Mouse (Mus musculus): ENCODE results near the gene Psg20. TPM values are rescaled to one million over a fixed set of nuclear protein-coding genes. Genes with fewer than 3 reads are reported as not detected.
"Not testable (repeated sequence)": the region's sequence is repeated elsewhere in the genome, so short reads cannot be mapped to it uniquely, and the experiment has no call there.

Gene Psg20
- polyA plus RNA-seq (2014; fragmentation: Nextera tagmentation; extraction: Ambion mirVana), result not detected in 2 replicates

GRCm38 (mm10) chr7:18686085-18686484 is at the start of gene Psg20:
Psg20 (minus strand) TSS chr7:18686185.
- ATAC-seq (ENCODE audit: insufficient number of reproducible peaks, insufficient read depth, low FRiP score, low read depth), result no peak
- no peaks in the 10 kb centered on the region for H3K9me3 ChIP-seq (ENCODE audit: control insufficient read depth, low read length)
- no peak within 1 kb of the TSS for H3K27ac ChIP-seq (replicated peaks in 1 of 2; ENCODE audit: control insufficient read depth in 1 of 2, insufficient read depth in 1 of 2, low read depth in 2 of 2, low read length in 2 of 2)
- H3K4me3 ChIP-seq (ENCODE audit: control insufficient read depth in 1 of 2, insufficient read depth in 1 of 2, low read depth in 1 of 2, low read length in 2 of 2), result no peak within 1 kb of the TSS
- 61% methylated on average over 2 of the region's 2 CpGs for WGBS
- H3K27me3 ChIP-seq (ENCODE audit: control insufficient read depth, insufficient read depth, low read length), result no peaks in the 10 kb centered on the region
- H3K4me1 ChIP-seq (ENCODE audit: control insufficient read depth in 2 of 2, insufficient read depth in 2 of 2, low read length in 2 of 2), result no peaks in the 10 kb centered on the region
- H3K36me3 ChIP-seq (ENCODE audit: control insufficient read depth, insufficient read depth, low read length), result no peaks in the 10 kb centered on the region
- H3K9ac ChIP-seq (ENCODE audit: low read length), result no peak within 1 kb of the TSS
- no peak within 1 kb of the TSS for H3K4me2 ChIP-seq (ENCODE audit: low read length)

GRCm38 (mm10) chr7:18734451-18734850 is 48.5 kb upstream of the Psg20 start:
- ATAC-seq (ENCODE audit: insufficient number of reproducible peaks, insufficient read depth, low FRiP score, low read depth), result no peak
- no peak overlapping the region for H3K4me2 ChIP-seq (ENCODE audit: low read length)
- H3K27ac ChIP-seq (replicated peaks in 1 of 2; ENCODE audit: control insufficient read depth in 1 of 2, insufficient read depth in 1 of 2, low read depth in 2 of 2, low read length in 2 of 2), result no peak overlapping the region
- H3K4me1 ChIP-seq (ENCODE audit: control insufficient read depth in 2 of 2, insufficient read depth in 2 of 2, low read length in 2 of 2), result no peaks in the 10 kb centered on the region
- WGBS, result 65% methylated on average over 1 of the region's 1 CpGs
- H3K36me3 ChIP-seq (ENCODE audit: control insufficient read depth, insufficient read depth, low read length), result no peaks in the 10 kb centered on the region
- H3K9me3 ChIP-seq (ENCODE audit: control insufficient read depth, low read length), result no peaks in the 10 kb centered on the region
- no peaks in the 10 kb centered on the region for H3K27me3 ChIP-seq (ENCODE audit: control insufficient read depth, insufficient read depth, low read length)
- no peak overlapping the region for H3K4me3 ChIP-seq (ENCODE audit: control insufficient read depth in 1 of 2, insufficient read depth in 1 of 2, low read depth in 1 of 2, low read length in 2 of 2)
- H3K9ac ChIP-seq (ENCODE audit: low read length), result no peak overlapping the region

- no peaks in the 10 kb centered on the region for H3K4me1 ChIP-seq (ENCODE audit: control insufficient read depth in 2 of 2, insufficient read depth in 2 of 2, low read length in 2 of 2)
- no peaks in the 10 kb centered on the region for H3K27me3 ChIP-seq (ENCODE audit: control insufficient read depth, insufficient read depth, low read length)
- no peak overlapping the region for H3K4me3 ChIP-seq (ENCODE audit: control insufficient read depth in 1 of 2, insufficient read depth in 1 of 2, low read depth in 1 of 2, low read length in 2 of 2)
- H3K4me2 ChIP-seq (ENCODE audit: low read length), result no peak overlapping the region
- no peaks in the 10 kb centered on the region for H3K9me3 ChIP-seq (ENCODE audit: control insufficient read depth, low read length)
- no peak overlapping the region for H3K9ac ChIP-seq (ENCODE audit: low read length)
- no peak for ATAC-seq (ENCODE audit: insufficient number of reproducible peaks, insufficient read depth, low FRiP score, low read depth)
- H3K27ac ChIP-seq (replicated peaks in 1 of 2; ENCODE audit: control insufficient read depth in 1 of 2, insufficient read depth in 1 of 2, low read depth in 2 of 2, low read length in 2 of 2), result no peak overlapping the region
- no peaks in the 10 kb centered on the region for H3K36me3 ChIP-seq (ENCODE audit: control insufficient read depth, insufficient read depth, low read length)
Measured at GRCm38 (mm10) chr7:18733111-18733510, 47.1 kb upstream of the Psg20 start.

- Histone ChIP-seq H3K4me1 (ENCODE audit: control insufficient read depth in 2 of 2, insufficient read depth in 2 of 2, low read length in 2 of 2) (no peaks in the 10 kb centered on the region), H3K27ac (replicated peaks in 1 of 2; ENCODE audit: control insufficient read depth in 1 of 2, insufficient read depth in 1 of 2, low read depth in 2 of 2, low read length in 2 of 2) (no peak overlapping the region), H3K36me3 (ENCODE audit: control insufficient read depth, insufficient read depth, low read length) (no peaks in the 10 kb centered on the region), H3K27me3 (ENCODE audit: control insufficient read depth, insufficient read depth, low read length) (no peaks in the 10 kb centered on the region), H3K9me3 (ENCODE audit: control insufficient read depth, low read length) (no peaks in the 10 kb centered on the region), H3K4me3 (ENCODE audit: control insufficient read depth in 1 of 2, insufficient read depth in 1 of 2, low read depth in 1 of 2, low read length in 2 of 2) (no peak overlapping the region), H3K9ac (ENCODE audit: low read length) (no peak overlapping the region), H3K4me2 (ENCODE audit: low read length) (no peak overlapping the region)
- ATAC-seq (ENCODE audit: insufficient number of reproducible peaks, insufficient read depth, low FRiP score, low read depth), result no peak
- 59% methylated on average over 1 of the region's 1 CpGs for WGBS
Measured at GRCm38 (mm10) chr7:18728391-18728790, 42.4 kb upstream of the Psg20 start.

GRCm38 (mm10) chr7:18725931-18726330 is 39.9 kb upstream of the Psg20 start:
- not testable (repeated sequence) for H3K36me3 ChIP-seq (ENCODE audit: control insufficient read depth, insufficient read depth, low read length); H3K27ac ChIP-seq (replicated peaks in 1 of 2; ENCODE audit: control insufficient read depth in 1 of 2, insufficient read depth in 1 of 2, low read depth in 2 of 2, low read length in 2 of 2); H3K4me2 ChIP-seq (ENCODE audit: low read length); H3K4me1 ChIP-seq (ENCODE audit: control insufficient read depth in 2 of 2, insufficient read depth in 2 of 2, low read length in 2 of 2); H3K9ac ChIP-seq (ENCODE audit: low read length); H3K4me3 ChIP-seq (ENCODE audit: control insufficient read depth in 1 of 2, insufficient read depth in 1 of 2, low read depth in 1 of 2, low read length in 2 of 2); H3K9me3 ChIP-seq (ENCODE audit: control insufficient read depth, low read length); ATAC-seq (ENCODE audit: insufficient number of reproducible peaks, insufficient read depth, low FRiP score, low read depth); H3K27me3 ChIP-seq (ENCODE audit: control insufficient read depth, insufficient read depth, low read length)

- no peaks in the 10 kb centered on the region for H3K4me1 ChIP-seq (ENCODE audit: control insufficient read depth in 2 of 2, insufficient read depth in 2 of 2, low read length in 2 of 2)
- H3K27me3 ChIP-seq (ENCODE audit: control insufficient read depth, insufficient read depth, low read length), result no peaks in the 10 kb centered on the region
- no peaks in the 10 kb centered on the region for H3K9me3 ChIP-seq (ENCODE audit: control insufficient read depth, low read length)
- H3K9ac ChIP-seq (ENCODE audit: low read length), result no peak overlapping the region
- WGBS, result 72% methylated on average over 6 of the region's 6 CpGs
- H3K27ac ChIP-seq (replicated peaks in 1 of 2; ENCODE audit: control insufficient read depth in 1 of 2, insufficient read depth in 1 of 2, low read depth in 2 of 2, low read length in 2 of 2), result no peak overlapping the region
- H3K4me3 ChIP-seq (ENCODE audit: control insufficient read depth in 1 of 2, insufficient read depth in 1 of 2, low read depth in 1 of 2, low read length in 2 of 2), result no peak overlapping the region
- ATAC-seq (ENCODE audit: insufficient number of reproducible peaks, insufficient read depth, low FRiP score, low read depth), result no peak
- H3K4me2 ChIP-seq (ENCODE audit: low read length), result no peak overlapping the region
- H3K36me3 ChIP-seq (ENCODE audit: control insufficient read depth, insufficient read depth, low read length), result no peaks in the 10 kb centered on the region
Measured at GRCm38 (mm10) chr7:18724001-18724400, 38.0 kb upstream of the Psg20 start.

GRCm38 (mm10) chr7:18717790-18718189 is 31.8 kb upstream of the Psg20 start, which contains the start of gene Psg22:
Psg22 (plus strand) TSS chr7:18718090.
- H3K36me3 ChIP-seq (ENCODE audit: control insufficient read depth, insufficient read depth, low read length), result no peaks in the 10 kb centered on the region
- WGBS, result 46% methylated on average over 2 of the region's 2 CpGs

GRCm38 (mm10) chr7:18715546-18715945 is 29.6 kb upstream of the Psg20 start:
- 60% methylated on average over 4 of the region's 4 CpGs for WGBS
- ATAC-seq (ENCODE audit: insufficient number of reproducible peaks, insufficient read depth, low FRiP score, low read depth), result no peak
- H3K9me3 ChIP-seq (ENCODE audit: control insufficient read depth, low read length), result no peaks in the 10 kb centered on the region

More at GRCm38 (mm10) chr7:18717790-18718189, 31.8 kb upstream of the Psg20 start, which contains the start of gene Psg22:
- no peak for ATAC-seq (ENCODE audit: insufficient number of reproducible peaks, insufficient read depth, low FRiP score, low read depth)
- Histone ChIP-seq H3K27ac (replicated peaks in 1 of 2; ENCODE audit: control insufficient read depth in 1 of 2, insufficient read depth in 1 of 2, low read depth in 2 of 2, low read length in 2 of 2) (no peak within 1 kb of the TSS), H3K4me3 (ENCODE audit: control insufficient read depth in 1 of 2, insufficient read depth in 1 of 2, low read depth in 1 of 2, low read length in 2 of 2) (no peak within 1 kb of the TSS), H3K4me1 (ENCODE audit: control insufficient read depth in 2 of 2, insufficient read depth in 2 of 2, low read length in 2 of 2) (no peaks in the 10 kb centered on the region), H3K4me2 (ENCODE audit: low read length) (no peak within 1 kb of the TSS), H3K9ac (ENCODE audit: low read length) (no peak within 1 kb of the TSS), H3K9me3 (ENCODE audit: control insufficient read depth, low read length) (no peaks in the 10 kb centered on the region), H3K27me3 (ENCODE audit: control insufficient read depth, insufficient read depth, low read length) (no peaks in the 10 kb centered on the region)

More at GRCm38 (mm10) chr7:18715546-18715945, 29.6 kb upstream of the Psg20 start:
- no peaks in the 10 kb centered on the region for H3K27me3 ChIP-seq (ENCODE audit: control insufficient read depth, insufficient read depth, low read length)
- no peaks in the 10 kb centered on the region for H3K36me3 ChIP-seq (ENCODE audit: control insufficient read depth, insufficient read depth, low read length)
- H3K4me3 ChIP-seq (ENCODE audit: control insufficient read depth in 1 of 2, insufficient read depth in 1 of 2, low read depth in 1 of 2, low read length in 2 of 2), result no peak overlapping the region
- H3K4me1 ChIP-seq (ENCODE audit: control insufficient read depth in 2 of 2, insufficient read depth in 2 of 2, low read length in 2 of 2), result no peaks in the 10 kb centered on the region; a peak in 1 of 4 replicates
- H3K27ac ChIP-seq (replicated peaks in 1 of 2; ENCODE audit: control insufficient read depth in 1 of 2, insufficient read depth in 1 of 2, low read depth in 2 of 2, low read length in 2 of 2), result no peak overlapping the region
- no peak overlapping the region for H3K9ac ChIP-seq (ENCODE audit: low read length)
- H3K4me2 ChIP-seq (ENCODE audit: low read length), result no peak overlapping the region

All from heart, embryonic 14.5 days (tissue).